Mouse (Mus musculus) spleen, postnatal 14 days (tissue): ENCODE data around the gene Gm10799.
A peak's percentile ranks its signal among the peaks of the same experiment; 100 is the strongest.
"Not testable (repeated sequence)": the region's sequence is repeated elsewhere in the genome, so short reads cannot be mapped to it uniquely, and the experiment has no call there.

Source experiments
- DNase-seq, 2 experiments: peaks; one replicate each; pipeline ENCODE4 v3.0.0; 2021 to 2022; ENCODE audit warnings: low spot score in 2 of 2

The Gm10799 gene

DNA sequence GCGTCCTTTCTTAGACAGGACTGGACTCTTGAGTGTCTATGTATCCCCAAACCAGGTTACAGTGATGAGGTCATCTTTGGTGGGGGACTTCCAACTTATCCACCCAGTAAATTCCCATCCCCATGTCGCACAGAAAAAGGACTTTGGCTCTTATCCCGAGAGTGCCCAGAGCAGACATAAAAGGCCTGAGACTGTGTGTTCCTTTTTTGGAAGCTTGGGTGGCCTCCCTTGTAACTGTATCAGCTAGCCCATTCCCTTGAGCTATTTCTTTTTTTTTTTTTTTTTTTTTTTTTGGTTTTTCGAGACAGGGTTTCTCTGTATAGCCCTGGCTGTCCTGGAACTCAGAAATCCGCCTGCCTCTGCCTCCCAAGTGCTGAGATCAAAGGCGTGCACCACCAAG, 2.8 kb downstream of the Gm10799 start, which contains the start of gene Gm10912:
Gm10912 (plus strand) TSS at position 301 of the 400 bp plus-strand sequence.
- DNase-seq = not testable (repeated sequence)

DNA sequence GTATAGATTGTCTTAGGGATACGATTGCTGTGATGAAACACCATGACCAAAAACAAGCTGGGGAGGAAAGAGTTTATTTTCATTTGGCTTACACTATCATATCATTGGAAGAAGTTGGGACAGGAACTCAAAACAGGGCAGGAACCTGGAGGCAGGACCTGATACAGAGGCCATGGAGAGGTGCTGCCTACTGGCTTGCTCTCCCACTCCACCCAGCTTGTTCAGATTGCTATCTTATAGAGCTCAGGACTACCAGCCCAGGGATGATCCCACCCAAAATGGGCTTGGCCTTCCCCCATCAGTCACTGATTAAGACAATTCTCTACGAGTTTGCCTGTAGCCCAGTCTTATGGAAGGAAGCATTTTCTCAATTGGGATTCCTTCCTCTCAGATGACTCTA, 4.2 kb downstream of the Gm10799 start:
- no peak for DNase-seq

- no peak for DNase-seq
These were observed 5.7 kb downstream of the Gm10799 start for GRCm38 (mm10) chr2:104062665-104063064.

DNA sequence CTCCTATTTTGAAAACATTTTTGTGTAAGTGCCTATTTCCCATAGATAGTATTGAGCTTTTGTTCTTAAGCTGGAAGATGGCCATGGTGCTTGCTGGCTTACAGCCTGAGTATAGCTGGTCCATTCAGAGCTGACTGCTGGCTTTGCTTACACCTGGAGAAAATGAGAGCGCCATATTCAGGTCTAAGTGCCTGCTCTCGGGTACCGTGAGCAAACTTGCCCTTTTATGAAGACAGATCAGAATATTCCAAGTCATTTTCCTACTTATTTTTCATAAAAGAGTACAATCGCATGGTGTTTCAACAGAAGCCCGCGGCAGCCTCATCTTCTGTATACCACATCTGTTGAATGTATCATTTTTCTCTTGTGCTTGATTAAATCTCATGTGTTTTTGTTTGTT, 7.4 kb downstream of the Gm10799 start:
- no peak for DNase-seq

GRCm38 (mm10) chr2:104059786-104060185, 8.6 kb downstream of the Gm10799 start:
- DNase-seq = no peak

DNA sequence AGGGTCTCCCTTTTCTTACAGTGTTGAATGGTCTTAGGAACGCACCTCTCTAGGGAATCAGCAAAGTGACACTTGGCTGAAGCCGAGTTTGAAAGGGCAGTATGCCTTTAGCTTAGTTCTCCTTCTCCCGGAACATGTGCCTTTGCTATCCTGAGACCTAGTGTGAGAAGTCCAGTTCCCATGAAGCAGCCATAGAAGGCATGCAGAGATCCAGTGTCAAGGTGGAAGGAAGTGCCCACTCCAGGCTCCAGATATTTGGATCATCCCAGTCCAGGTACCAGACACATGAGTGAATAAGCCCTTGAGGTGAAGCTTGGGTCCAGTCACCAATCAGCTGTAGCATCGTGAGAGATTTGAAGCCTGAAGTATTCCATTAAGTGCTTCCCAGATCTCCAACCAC, 9.4 kb downstream of the Gm10799 start:
- DNase-seq = no peak

DNA sequence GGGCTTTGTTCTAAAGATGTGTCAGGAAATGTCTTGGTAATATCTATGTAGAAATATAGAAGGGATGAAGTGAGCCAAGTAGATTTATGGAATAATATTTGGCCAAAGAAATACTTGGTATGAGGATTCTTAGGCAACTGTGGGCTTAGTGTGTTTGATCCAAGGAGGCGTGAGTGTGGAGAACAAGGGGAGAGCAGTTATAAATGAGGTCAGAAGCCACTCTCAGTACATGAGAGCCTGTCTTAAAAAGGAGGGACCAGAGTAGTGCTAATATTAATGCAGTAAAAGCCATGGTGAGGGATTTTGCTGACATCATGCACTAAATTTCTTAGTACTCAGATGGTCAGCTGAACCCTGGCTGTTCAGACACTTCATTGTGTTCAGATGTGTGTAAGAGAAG, 10.0 kb downstream of the Gm10799 start:
- no peak for DNase-seq

- no peak for DNase-seq
These were observed 23.8 kb downstream of the Gm10799 start for GRCm38 (mm10) chr2:104044479-104045080.

DNA sequence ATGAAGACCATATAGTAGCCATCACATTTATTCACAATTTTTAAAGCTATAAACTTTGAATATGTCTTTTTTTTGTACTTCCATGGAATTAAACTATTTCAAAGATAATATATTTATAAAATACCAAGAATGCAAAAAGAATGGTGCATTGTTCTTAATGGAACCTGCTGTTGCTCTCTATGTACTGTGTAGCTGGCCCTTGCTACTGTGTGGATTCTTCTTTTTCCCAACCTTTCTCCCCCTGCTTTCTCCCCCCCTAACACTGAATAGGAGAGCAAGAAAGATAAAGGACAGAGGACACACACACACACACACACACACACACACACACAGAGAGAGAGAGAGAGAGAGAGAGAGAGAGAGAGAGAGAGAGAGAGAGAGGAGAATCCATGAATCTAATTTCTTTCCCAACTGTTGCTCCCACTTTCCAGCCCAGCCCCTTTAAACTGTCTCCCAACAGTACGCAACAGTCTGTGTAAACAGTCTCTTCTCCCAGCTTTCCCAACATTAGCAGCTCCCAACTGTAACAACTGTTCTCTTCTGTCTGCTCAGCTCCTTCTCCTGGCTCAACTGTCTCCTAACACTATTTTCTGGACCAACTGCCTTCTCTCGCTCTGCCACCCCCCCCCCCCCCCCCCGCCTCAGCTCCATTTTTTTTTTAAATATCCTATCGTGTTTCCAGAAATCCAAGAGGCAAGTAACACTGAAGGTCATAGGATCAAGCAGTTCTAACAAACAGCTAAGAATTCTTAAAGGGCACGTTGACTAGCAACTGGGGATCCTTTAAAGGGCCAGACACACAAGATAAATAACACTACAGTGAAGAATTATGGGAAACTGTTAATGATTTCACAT, 24.5 kb downstream of the Gm10799 start:
- no peak for DNase-seq

- no peak for DNase-seq
These were observed 25.6 kb downstream of the Gm10799 start for GRCm38 (mm10) chr2:104042766-104043165.

GRCm38 (mm10) chr2:104041632-104042031, 26.7 kb downstream of the Gm10799 start:
- no peak for DNase-seq

DNA sequence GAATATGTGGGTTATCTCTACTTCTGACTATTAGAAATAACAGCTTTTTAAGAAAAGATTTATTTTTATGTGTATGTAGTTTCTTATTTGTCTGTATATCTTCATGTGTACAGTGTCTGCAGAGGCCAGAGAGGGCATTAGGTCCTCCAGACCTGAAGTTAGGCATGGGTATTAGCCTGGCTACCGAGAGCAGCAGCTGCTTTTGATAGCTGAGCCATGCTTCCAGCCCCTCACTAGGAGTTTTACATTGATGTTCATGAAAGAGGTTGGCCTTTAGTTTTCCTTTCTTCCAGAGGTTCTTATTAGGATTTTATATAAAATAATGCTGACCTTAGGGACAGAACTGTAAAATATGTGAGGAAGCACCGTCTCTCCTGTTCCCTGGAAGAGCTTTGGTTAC, 30.1 kb downstream of the Gm10799 start:
- DNase-seq = no peak

- no peak for DNase-seq
These were observed 32.0 kb downstream of the Gm10799 start for GRCm38 (mm10) chr2:104036316-104036715.

DNA sequence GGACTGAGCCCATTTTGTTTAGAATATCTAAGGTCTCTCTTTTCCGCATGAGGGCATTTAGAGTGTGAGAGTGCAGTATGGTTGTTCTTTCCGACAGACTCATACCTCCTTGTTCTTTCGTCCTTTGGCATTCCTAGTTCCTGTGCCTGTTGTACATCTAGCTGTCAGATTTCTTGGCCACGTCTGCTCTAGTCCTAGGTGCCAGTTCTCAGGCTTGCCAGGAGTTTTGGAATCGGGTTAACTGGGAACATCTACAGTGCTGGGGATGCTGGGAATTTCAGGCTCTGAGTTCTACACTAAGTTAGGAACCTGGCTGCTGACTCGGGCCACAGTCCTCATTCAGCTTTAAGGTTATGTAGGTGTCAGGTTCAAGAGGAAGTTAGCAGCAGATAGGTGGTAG, 32.8 kb downstream of the Gm10799 start:
- DNase-seq = no peak

DNA sequence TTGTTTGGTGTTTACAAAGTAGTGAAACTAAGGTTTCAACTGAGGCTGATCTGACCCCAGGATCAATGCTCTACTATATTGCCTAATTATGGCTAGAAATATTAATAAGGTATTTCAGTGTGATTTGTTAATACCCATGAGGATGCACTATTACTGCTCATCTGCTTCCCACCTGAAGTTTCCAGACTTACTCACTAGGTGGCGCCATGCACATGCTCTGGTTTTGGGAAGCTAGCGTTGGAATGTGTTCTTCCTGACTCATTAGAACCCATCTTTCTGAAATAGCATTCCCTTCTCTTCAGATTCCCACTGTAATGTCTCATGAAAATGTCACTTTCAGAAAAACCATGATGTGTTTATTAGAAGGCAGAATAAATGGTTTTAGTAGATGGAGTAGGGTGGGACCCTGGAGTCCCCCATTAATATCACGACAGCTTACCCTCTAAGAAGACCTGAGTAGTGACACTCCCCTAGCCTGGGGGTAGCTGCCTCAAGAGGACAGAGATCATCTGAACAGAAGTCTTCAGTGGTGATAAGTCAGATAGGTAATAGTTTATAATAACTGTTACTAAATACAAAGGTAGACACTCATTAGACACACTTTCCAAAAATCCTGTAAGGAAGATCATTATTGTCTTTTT, 33.4 kb downstream of the Gm10799 start:
- DNase-seq = peak; percentile 52 to 55

DNA sequence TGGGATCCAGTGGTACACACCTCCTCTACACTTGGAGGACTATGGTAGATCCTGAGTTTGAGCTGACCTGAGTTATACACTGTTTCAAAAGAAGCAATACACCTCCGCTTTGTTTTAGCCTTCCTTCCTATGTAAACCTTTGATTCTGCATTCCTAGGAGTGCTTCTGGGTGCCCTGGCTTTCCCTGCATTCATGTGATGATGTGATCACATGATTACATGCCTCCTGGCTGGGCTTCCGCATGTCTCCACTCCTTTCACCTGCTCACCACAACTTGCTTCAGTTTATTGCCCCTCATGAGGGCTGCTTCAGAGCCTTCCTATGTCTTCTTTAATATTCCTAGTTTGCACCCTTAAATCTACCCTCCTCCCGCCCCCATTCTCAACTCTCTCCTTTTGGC, 36.3 kb downstream of the Gm10799 start:
- no peak for DNase-seq

DNA sequence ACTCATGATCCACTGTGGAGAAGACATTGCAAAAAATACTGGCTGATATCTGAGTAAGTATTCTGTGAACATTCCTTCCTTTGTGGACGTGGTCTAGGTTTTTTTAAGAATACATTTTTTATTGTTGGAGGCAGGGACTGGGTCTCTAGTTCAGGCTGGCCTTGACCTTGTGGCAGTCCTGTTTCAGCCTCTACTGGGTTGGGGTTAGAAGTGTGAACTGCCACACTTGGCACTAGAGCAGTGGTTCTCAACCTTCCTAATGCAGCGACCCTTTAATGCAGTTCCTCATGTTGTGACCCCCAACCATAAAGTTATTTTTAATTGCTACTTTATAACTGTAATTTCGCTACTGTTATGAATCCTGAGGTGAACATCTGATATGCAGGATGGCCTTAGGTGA, 38.0 kb downstream of the Gm10799 start:
- DNase-seq = no peak

DNA sequence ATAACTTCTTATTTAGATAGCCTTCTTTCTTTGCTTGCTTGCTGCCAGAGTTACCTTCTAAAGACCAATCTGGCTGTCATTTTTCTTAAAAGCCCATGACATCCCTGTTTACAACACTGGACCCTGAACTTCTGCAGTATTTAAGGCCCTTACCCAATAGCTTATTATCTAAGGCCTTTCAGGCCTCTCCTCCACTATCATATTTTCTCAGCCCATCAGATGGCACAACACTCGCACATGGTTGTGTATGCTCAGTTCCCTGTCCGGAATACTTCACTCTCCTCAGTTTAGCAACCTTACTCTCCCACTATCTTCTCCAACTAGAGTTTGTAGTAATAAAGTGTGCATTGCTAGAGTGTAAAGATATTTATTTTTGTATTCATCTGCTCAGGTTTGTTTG, 39.3 kb downstream of the Gm10799 start:
- DNase-seq = no peak

GRCm38 (mm10) chr2:104028139-104028723, 40.1 kb downstream of the Gm10799 start, which contains the start of gene 4931422A03Rik:
TSS of gene 4931422A03Rik (minus strand) at chr2:104028361.
- peak in 1 of 2 experiments; percentile 12 for DNase-seq

- DNase-seq = peak; percentile 80 to 84
These were observed 40.8 kb downstream of the Gm10799 start, which contains the start of gene Fbxo3 for GRCm38 (mm10) chr2:104027458-104028138. TSS of gene Fbxo3 (plus strand) at chr2:104027721.

DNA sequence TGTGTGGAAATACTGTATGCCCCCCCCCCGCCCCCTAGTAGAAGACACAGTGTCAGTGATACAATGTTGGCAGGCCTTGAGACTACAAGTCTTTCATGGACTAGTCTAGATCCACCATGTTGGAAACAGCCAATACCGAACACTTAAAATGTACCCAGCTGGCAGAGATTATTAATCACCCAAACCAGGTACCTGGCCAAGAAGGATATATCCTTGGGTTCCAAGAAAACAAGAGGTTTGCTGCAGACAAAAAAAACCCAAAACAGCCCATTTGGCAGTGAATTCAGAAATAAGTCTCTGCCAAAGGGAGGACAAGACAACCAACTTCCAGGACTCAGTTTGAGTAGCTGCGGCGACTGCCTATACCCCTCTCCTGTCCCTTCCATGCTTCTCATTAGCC, 43.7 kb downstream of the Gm10799 start:
- DNase-seq = no peak

- DNase-seq = no peak
These were observed 45.3 kb downstream of the Gm10799 start for GRCm38 (mm10) chr2:104023096-104023495.
